Mouse (Mus musculus) thymus, adult 2 months (tissue): ENCODE results near the gene St3gal5. TPM values are rescaled to one million over a fixed set of nuclear protein-coding genes. Genes with fewer than 3 reads are reported as not detected.
A peak's percentile ranks its signal among the peaks of the same experiment; 100 is the strongest.

Experiments used
- DNase-seq: peaks from one replicate; pipeline ENCODE4 v3.0.0; 2021
- H3K27ac ChIP-seq: fragments of 200-500 bp; 2 replicates; pipeline ENCODE4 v1.5.1; 2012; ENCODE audit warnings: low read length, control low read depth; ENCODE audit not compliant: control insufficient read depth, insufficient read depth
- H3K27me3 ChIP-seq: fragments of 200-500 bp; 2 replicates; pipeline ENCODE4 v1.6.1; 2012; ENCODE audit warnings: mild to moderate bottlenecking, low read length, moderate library complexity, mixed read lengths; ENCODE audit not compliant: control insufficient read depth, insufficient read depth
- H3K36me3 ChIP-seq: fragments of 200-500 bp; 2 replicates; pipeline ENCODE4 v1.6.1; 2012; ENCODE audit warnings: mild to moderate bottlenecking, low read length, moderate library complexity; ENCODE audit not compliant: control insufficient read depth, insufficient read depth
- H3K4me1 ChIP-seq: fragments of 200-500 bp; replicated peaks from 2 replicates; pipeline ENCODE4 v1.6.1; 2012; ENCODE audit warnings: low read length; ENCODE audit not compliant: control insufficient read depth, insufficient read depth
- H3K4me3 ChIP-seq: fragments of 200-500 bp; 2 replicates; pipeline ENCODE4 v1.5.1; 2012; ENCODE audit warnings: mild to moderate bottlenecking, low read length, control low read depth, moderate library complexity; ENCODE audit not compliant: control insufficient read depth, insufficient read depth
- CTCF ChIP-seq: fragments of 200-500 bp; IDR thresholded peaks from 2 replicates; pipeline ENCODE4 v1.5.1; 2012; ENCODE audit warnings: mild to moderate bottlenecking, control low read depth, low read length, moderate library complexity, borderline replicate concordance; ENCODE audit not compliant: control insufficient read depth, poor library complexity, insufficient read depth; ENCODE audit errors: extremely low read depth
- POLR2A ChIP-seq: fragments of 200-500 bp; IDR thresholded peaks from 2 replicates; pipeline ENCODE4 v1.6.1; 2012; ENCODE audit warnings: mild to moderate bottlenecking, low read length, control low read depth, moderate library complexity; ENCODE audit not compliant: control insufficient read depth, poor library complexity, insufficient read depth; ENCODE audit errors: extremely low read depth
- WGBS: fragments of 180-500 bp; shearing (Covaris S2); methylation state at CpG from one replicate; pipeline ENCODE4 v1.1.7; 2018; 5-methylcytosine and 5-hydroxymethylcytosine counted together
- polyA plus RNA-seq: library from polyadenylated mRNA; depleted of rRNA; stranded (reverse); fragments of >200 nt; gene quantifications from 2 replicates; pipeline ENCODE4 v1.2.3, GENCODE M21; 2012

St3gal5 gene
- polyA plus RNA-seq, 1 experiment, result 4.4 TPM

- Histone ChIP-seq H3K4me3 (no peak overlapping the region), H3K27ac (no peak overlapping the region), H3K36me3 (no peaks in the 10 kb centered on the region), H3K27me3 (no peaks in the 10 kb centered on the region), H3K4me1 (peaks cover 9% of the 10 kb centered on the region)
- no peak for DNase-seq
- 93% methylated on average over 1 of the region's 1 CpGs for WGBS
- no peak for TF ChIP-seq CTCF
- no peak for TF ChIP-seq POLR2A
These were observed 4.3 kb upstream of the St3gal5 start for GRCm38 (mm10) chr6:72093121-72093520.

- H3K36me3 ChIP-seq, result no peaks in the 10 kb centered on the region
- peaks cover 10% of the 10 kb centered on the region for H3K4me1 ChIP-seq
- 60% methylated on average over 5 of the region's 5 CpGs for WGBS
- H3K4me3 ChIP-seq, result no peak overlapping the region
- no peak overlapping the region for H3K27ac ChIP-seq
- no peaks in the 10 kb centered on the region for H3K27me3 ChIP-seq
- DNase-seq, result no peak
- TF ChIP-seq CTCF (no peak), POLR2A (no peak)
These were observed 1.2 kb upstream of the St3gal5 start for GRCm38 (mm10) chr6:72096217-72096616.

- no peak for DNase-seq
- WGBS, result 35% methylated on average over 8 of the region's 8 CpGs
- no peaks in the 10 kb centered on the region for H3K36me3 ChIP-seq
- TF ChIP-seq POLR2A (no peak), CTCF (no peak)
- no peak overlapping the region for H3K27ac ChIP-seq
- H3K4me1 ChIP-seq, result peaks cover 10% of the 10 kb centered on the region
- H3K27me3 ChIP-seq, result no peaks in the 10 kb centered on the region
- no peak overlapping the region for H3K4me3 ChIP-seq
These were observed 723 bp upstream of the St3gal5 start for GRCm38 (mm10) chr6:72096669-72097068.

- TF ChIP-seq CTCF, result no peak
- no peak for TF ChIP-seq POLR2A
- Histone ChIP-seq H3K27ac (no peak overlapping the region), H3K4me1 (peaks cover 10% of the 10 kb centered on the region), H3K27me3 (no peaks in the 10 kb centered on the region), H3K4me3 (peak overlapping the region; percentile 77), H3K36me3 (no peaks in the 10 kb centered on the region)
- WGBS, result 6% methylated on average over 15 of the region's 15 CpGs
- no peak for DNase-seq
These were observed 746 bp downstream of the St3gal5 start for GRCm38 (mm10) chr6:72098021-72098655.

- H3K27me3 ChIP-seq, result no peaks in the 10 kb centered on the region
- H3K27ac ChIP-seq, result no peak overlapping the region
- peak; percentile 6 for DNase-seq
- H3K36me3 ChIP-seq, result no peaks in the 10 kb centered on the region
- no peak for TF ChIP-seq CTCF
- no peak for TF ChIP-seq POLR2A
- H3K4me3 ChIP-seq, result no peak overlapping the region
- H3K4me1 ChIP-seq, result peaks cover 10% of the 10 kb centered on the region
- 46% methylated on average over 2 of the region's 2 CpGs for WGBS
These were observed 1.3 kb downstream of the St3gal5 start for GRCm38 (mm10) chr6:72098691-72099090.

- H3K4me3 ChIP-seq, result no peak overlapping the region
- H3K4me1 ChIP-seq, result peaks cover 10% of the 10 kb centered on the region
- no peaks in the 10 kb centered on the region for H3K27me3 ChIP-seq
- 91% methylated on average over 3 of the region's 3 CpGs for WGBS
- DNase-seq, result no peak
- TF ChIP-seq POLR2A, result no peak
- H3K36me3 ChIP-seq, result no peaks in the 10 kb centered on the region
- no peak overlapping the region for H3K27ac ChIP-seq
These were observed 1.9 kb downstream of the St3gal5 start for GRCm38 (mm10) chr6:72099281-72099680.

GRCm38 (mm10) chr6:72100171-72100570, 2.8 kb downstream of the St3gal5 start:
- no peaks in the 10 kb centered on the region for H3K27me3 ChIP-seq
- no peak for DNase-seq
- 94% methylated on average over 5 of the region's 5 CpGs for WGBS

GRCm38 (mm10) chr6:72100939-72101338, 3.5 kb downstream of the St3gal5 start:
- Histone ChIP-seq H3K27ac (no peak overlapping the region), H3K4me1 (peaks cover 10% of the 10 kb centered on the region), H3K27me3 (no peaks in the 10 kb centered on the region), H3K36me3 (no peaks in the 10 kb centered on the region), H3K4me3 (no peak overlapping the region)
- TF ChIP-seq CTCF (no peak), POLR2A (no peak)
- WGBS, result 43% methylated on average over 8 of the region's 8 CpGs
- DNase-seq, result no peak

More at GRCm38 (mm10) chr6:72100171-72100570, 2.8 kb downstream of the St3gal5 start:
- Histone ChIP-seq H3K36me3 (no peaks in the 10 kb centered on the region), H3K27ac (no peak overlapping the region), H3K4me1 (peaks cover 10% of the 10 kb centered on the region), H3K4me3 (no peak overlapping the region)
- TF ChIP-seq POLR2A (no peak), CTCF (no peak)
